Mouse (Mus musculus): Measurements from ENCODE around the gene Gm42715.
A peak's percentile ranks its signal among the peaks of the same experiment; 100 is the strongest.

DNA sequence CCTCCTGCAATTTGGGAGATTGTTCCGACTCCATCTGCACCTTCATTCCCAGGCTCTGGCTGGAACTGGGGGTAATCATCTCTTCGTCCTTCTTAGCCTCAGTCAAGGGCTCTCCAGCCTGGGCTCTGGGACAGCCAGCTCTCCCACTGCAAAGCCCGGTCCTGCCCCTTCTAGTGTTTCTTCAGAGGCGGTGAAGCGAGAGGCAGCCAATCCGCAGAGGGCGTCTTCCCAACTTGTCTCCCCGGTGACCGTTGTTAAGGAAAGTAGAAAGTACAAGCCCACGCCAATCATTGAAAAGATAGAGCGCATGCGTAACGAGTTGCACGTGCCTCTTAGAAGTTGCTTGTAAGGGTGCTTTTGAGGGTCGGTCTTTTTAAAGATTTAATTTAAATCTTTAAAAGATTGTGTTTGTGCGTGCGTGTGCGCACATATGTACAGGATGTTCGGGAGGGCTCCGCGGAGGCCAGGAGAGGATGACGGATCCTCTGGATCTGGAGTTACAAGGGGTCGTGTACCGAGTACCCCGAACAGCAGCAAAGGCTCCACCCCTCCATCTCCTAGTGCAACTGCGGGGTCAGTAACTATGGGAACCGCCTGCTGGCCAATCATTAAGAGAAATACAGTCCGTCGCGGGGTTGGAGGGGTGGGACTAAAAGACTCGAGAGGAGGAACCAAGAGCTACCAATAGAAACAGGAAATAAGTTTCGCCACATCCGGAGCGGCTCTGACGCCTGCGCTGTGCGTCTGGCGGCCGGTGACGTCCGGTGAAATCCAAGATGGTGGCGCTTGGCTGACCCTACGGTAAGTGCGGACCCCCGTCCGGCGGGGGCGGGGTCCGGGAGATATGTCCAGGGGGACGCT, 68.9 kb downstream of the Gm42715 start, which contains the start of the genes Ccdc189 and Rnf40:
- peak; percentile 24; the same call in 1 of the 2 replicates for TF ChIP-seq POLR2A (IDR thresholded peaks at IDR 0.05; ENCODE audit: low read depth, low read length)
- no peak for TF ChIP-seq CTCF (IDR thresholded peaks at IDR 0.05; ENCODE audit: extremely low read depth, insufficient read length, insufficient replicate concordance, low read depth, low read length)

Data from small intestine, adult 2 months (tissue).